Mouse (Mus musculus) megakaryocyte, embryonic 14.5 days (primary cell): ENCODE measurements around the gene Atp13a2. TPM values are rescaled to one million over a fixed set of nuclear protein-coding genes. Genes with fewer than 3 reads are reported as not detected.

ENCODE experiments used
- H3K27me3 ChIP-seq: replicated peaks from 2 replicates; pipeline ENCODE3; 2012; ENCODE audit warnings: inconsistent platforms
- H3K36me3 ChIP-seq: replicated peaks from 2 replicates; pipeline ENCODE3; 2012; ENCODE audit warnings: low read length, inconsistent platforms, mixed read lengths
- H3K4me1 ChIP-seq: 2 replicates; pipeline ENCODE4 v1.6.1; 2012; ENCODE audit warnings: inconsistent platforms
- H3K4me3 ChIP-seq: replicated peaks from 2 replicates; pipeline ENCODE3; 2012; ENCODE audit warnings: moderate library complexity, mild to moderate bottlenecking, inconsistent platforms
- H3K9me3 ChIP-seq: 2 replicates; pipeline ENCODE4 v1.6.1; 2012; ENCODE audit warnings: inconsistent platforms
- FLI1 ChIP-seq: IDR thresholded peaks from 2 replicates; pipeline ENCODE4 v1.6.1; 2012; ENCODE audit warnings: low read length, inconsistent platforms, mixed read lengths
- GATA1 ChIP-seq: IDR thresholded peaks from 3 replicates; pipeline ENCODE4 v1.6.1; 2012; ENCODE audit warnings: mixed read lengths, low read length, inconsistent platforms, borderline replicate concordance
- polyA plus RNA-seq: library from polyadenylated mRNA; stranded (reverse); fragments of >175 nt; gene quantifications from 2 replicates; pipeline ENCODE4 v1.2.3, GENCODE M21; 2012; ENCODE audit warnings: low replicate concordance; ENCODE audit not compliant: insufficient read depth

Gene Atp13a2
- polyA plus RNA-seq, 1 experiment = 373 TPM

DNA sequence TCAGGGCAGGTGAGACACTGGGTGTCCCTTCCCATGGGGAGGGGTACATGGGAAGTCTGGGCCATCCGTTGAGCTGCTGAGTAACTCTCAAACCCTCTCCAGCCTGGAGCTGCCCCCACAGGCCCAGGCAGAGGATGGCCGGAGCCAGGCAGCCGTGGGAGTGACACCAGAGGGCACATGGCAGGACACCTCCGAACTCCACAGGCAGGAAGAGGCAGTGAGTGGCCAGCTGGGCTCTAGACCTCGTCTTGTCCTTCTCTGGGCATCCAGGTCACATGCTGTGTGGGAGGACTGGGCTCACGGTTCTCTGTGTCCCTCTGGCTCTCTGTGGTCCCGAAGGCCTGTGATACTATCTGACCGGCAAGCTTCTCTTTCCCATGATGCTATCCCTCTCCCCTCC is 7.2 kb downstream of the Atp13a2 start:
- Histone ChIP-seq H3K9me3 (no peaks in the 10 kb centered on the region), H3K27me3 (no peaks in the 10 kb centered on the region), H3K36me3 (peaks cover 96% of the 10 kb centered on the region), H3K4me3 (no peak overlapping the region), H3K4me1 (peaks cover 60% of the 10 kb centered on the region)
- TF ChIP-seq GATA1 = no peak
- TF ChIP-seq FLI1 = no peak

- Histone ChIP-seq H3K4me3 (no peak overlapping the region), H3K27me3 (no peaks in the 10 kb centered on the region), H3K36me3 (peaks cover 96% of the 10 kb centered on the region), H3K4me1 (peaks cover 40% of the 10 kb centered on the region), H3K9me3 (no peaks in the 10 kb centered on the region)
- no peak for TF ChIP-seq FLI1
- TF ChIP-seq GATA1 = no peak
Observed at GRCm38 (mm10) chr4:140995811-140996210, 9.1 kb downstream of the Atp13a2 start.

- H3K4me1 ChIP-seq = peaks cover 34% of the 10 kb centered on the region
- TF ChIP-seq GATA1 (no peak), FLI1 (no peak)
- peaks cover 98% of the 10 kb centered on the region for H3K36me3 ChIP-seq
- no peaks in the 10 kb centered on the region for H3K27me3 ChIP-seq
- no peaks in the 10 kb centered on the region for H3K9me3 ChIP-seq
- H3K4me3 ChIP-seq = no peak overlapping the region
Observed at GRCm38 (mm10) chr4:140996812-140997211, 10.1 kb downstream of the Atp13a2 start.

GRCm38 (mm10) chr4:141005983-141006382 is 19.3 kb downstream of the Atp13a2 start:
- Histone ChIP-seq H3K27me3 (peaks cover 11% of the 10 kb centered on the region), H3K4me1 (peaks cover 49% of the 10 kb centered on the region), H3K4me3 (no peak overlapping the region), H3K9me3 (0 out of 2 replicates have a peak, but pooled peaks cover 4% of the 10 kb centered on the region), H3K36me3 (peaks cover 77% of the 10 kb centered on the region)
- TF ChIP-seq GATA1 (no peak), FLI1 (no peak)

GRCm38 (mm10) chr4:141008028-141008427 is 21.4 kb downstream of the Atp13a2 start:
- Histone ChIP-seq H3K4me1 (peaks cover 61% of the 10 kb centered on the region), H3K36me3 (peaks cover 56% of the 10 kb centered on the region), H3K9me3 (0 out of 2 replicates have a peak, but pooled peaks cover 4% of the 10 kb centered on the region), H3K4me3 (no peak overlapping the region), H3K27me3 (peaks cover 29% of the 10 kb centered on the region)
- TF ChIP-seq FLI1 (no peak), GATA1 (no peak)

DNA sequence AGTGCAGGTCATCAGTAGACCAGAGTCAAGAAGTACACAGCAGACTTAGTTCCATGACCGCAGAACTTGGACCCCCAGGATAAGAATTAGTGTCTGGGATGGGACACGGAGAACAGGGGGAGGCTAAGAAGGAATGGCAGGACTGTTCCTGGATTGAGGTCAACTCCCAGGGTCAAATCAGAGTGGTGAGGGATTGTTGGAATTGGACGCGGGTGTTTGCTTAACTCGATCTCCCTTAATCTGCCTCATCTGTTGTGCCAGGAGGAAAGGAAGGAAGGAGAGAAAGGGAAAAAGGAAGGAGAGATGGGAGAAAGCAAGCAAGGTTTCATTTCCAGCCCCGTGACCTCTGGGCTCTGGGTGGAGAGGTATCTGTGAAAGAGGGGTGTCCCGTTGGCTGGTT is 23.4 kb downstream of the Atp13a2 start, which contains the start of gene Mfap2:
Gene Mfap2 (plus strand): TSS at position 301 of the 400 bp plus-strand sequence.
- TF ChIP-seq FLI1 (no peak), GATA1 (no peak)
- Histone ChIP-seq H3K9me3 (0 out of 2 replicates have a peak, but pooled peaks cover 4% of the 10 kb centered on the region), H3K4me1 (peaks cover 58% of the 10 kb centered on the region), H3K27me3 (peaks cover 39% of the 10 kb centered on the region), H3K36me3 (peaks cover 36% of the 10 kb centered on the region), H3K4me3 (no peak within 1 kb of the TSS)

DNA sequence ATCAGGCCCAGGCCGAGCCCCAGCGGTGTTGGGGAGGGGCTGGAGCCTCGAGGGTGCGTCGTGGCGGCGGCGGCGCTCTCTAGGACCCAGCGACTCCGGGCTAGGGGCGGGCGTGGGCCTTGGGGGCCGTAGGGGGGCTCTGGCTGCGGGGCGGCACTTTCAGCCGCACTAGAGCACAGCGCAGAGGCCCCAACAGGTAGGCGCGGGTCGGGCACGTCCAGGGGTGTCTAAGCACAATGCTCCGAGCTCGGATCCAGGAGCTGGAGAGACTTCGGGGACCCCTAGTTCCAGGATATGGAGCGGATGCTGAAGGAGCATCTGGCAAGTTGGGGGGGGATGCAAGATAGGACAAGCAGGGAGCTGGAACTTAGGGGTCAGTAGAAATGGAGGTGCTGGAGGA is 23.9 kb downstream of the Atp13a2 start:
- no peak overlapping the region for H3K4me3 ChIP-seq

GRCm38 (mm10) chr4:141010941-141011429 is 24.3 kb downstream of the Atp13a2 start:
- Histone ChIP-seq H3K9me3 (0 out of 2 replicates have a peak, but pooled peaks cover 4% of the 10 kb centered on the region), H3K27me3 (peaks cover 45% of the 10 kb centered on the region), H3K4me3 (no peak overlapping the region), H3K36me3 (peaks cover 27% of the 10 kb centered on the region), H3K4me1 (peaks cover 56% of the 10 kb centered on the region)
- no peak for TF ChIP-seq FLI1
- no peak for TF ChIP-seq GATA1

More for the DNA sequence above, 23.9 kb downstream of the Atp13a2 start:
- H3K9me3 ChIP-seq = 0 out of 2 replicates have a peak, but pooled peaks cover 4% of the 10 kb centered on the region
- peaks cover 60% of the 10 kb centered on the region for H3K4me1 ChIP-seq
- peaks cover 31% of the 10 kb centered on the region for H3K36me3 ChIP-seq
- peaks cover 43% of the 10 kb centered on the region for H3K27me3 ChIP-seq
- no peak for TF ChIP-seq GATA1

- H3K4me3 ChIP-seq = no peak overlapping the region
- TF ChIP-seq FLI1 (no peak), GATA1 (no peak)
- peaks cover 19% of the 10 kb centered on the region for H3K36me3 ChIP-seq
- peaks cover 53% of the 10 kb centered on the region for H3K4me1 ChIP-seq
- H3K27me3 ChIP-seq = peaks cover 49% of the 10 kb centered on the region
- H3K9me3 ChIP-seq = 0 out of 2 replicates have a peak, but pooled peaks cover 4% of the 10 kb centered on the region
Observed at GRCm38 (mm10) chr4:141011556-141012328, 25.1 kb downstream of the Atp13a2 start.

DNA sequence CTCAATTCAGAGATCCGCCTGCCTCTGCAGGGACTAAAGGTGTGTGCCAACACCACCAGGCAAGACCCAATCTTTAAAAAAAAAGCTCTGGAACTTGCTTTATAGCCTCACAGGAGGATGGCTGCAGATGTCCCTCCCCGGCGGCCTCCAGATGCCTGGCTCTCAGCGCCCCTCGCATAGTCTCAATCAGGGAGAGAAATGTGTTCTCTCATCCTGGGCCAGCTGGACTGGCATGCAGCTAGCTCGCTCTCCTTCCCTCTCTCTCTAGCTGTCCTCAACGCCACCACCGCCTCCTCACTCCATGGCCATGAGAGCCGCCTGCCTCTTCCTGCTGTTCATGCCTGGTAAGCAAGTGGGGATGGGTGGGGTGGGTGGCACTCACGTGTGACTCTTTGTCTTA is 25.9 kb downstream of the Atp13a2 start:
- Histone ChIP-seq H3K9me3 (no peaks in the 10 kb centered on the region), H3K36me3 (peaks cover 14% of the 10 kb centered on the region), H3K4me1 (peaks cover 46% of the 10 kb centered on the region), H3K4me3 (no peak overlapping the region), H3K27me3 (peaks cover 55% of the 10 kb centered on the region)
- TF ChIP-seq GATA1 (no peak), FLI1 (no peak)
